Mouse (Mus musculus): ENCODE results near the gene Hhex. TPM values are rescaled to one million over a fixed set of nuclear protein-coding genes. Genes with fewer than 3 reads are reported as not detected.

Gene Hhex
- polyA plus RNA-seq, 2 experiments, result 4.5 to 8.0 TPM

DNA sequence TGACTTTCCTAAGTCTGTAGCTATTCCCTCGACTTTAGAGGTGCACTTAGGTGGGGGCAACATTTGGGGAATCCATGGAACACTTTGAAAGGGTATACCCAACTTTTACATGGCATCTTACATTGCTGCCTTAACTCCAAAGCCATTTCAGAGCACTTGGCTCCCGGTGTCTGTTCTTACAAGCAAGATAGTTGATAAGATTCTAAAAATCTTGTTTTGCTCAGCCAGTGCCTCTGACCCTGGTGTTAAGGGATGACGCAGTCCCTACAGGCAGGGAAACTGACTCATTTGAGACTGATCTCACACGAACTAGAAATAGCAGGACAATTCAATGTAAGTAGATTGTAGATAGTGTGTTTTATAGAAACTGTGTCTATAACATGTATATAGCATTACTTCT is 5.6 kb downstream of the Hhex start:
- 74% methylated on average over 4 of the region's 4 CpGs for WGBS
- Histone ChIP-seq H3K27me3 (ENCODE audit: control insufficient read depth, insufficient read depth, low read length) (peaks cover 48% of the 10 kb centered on the region), H3K27ac (replicated peaks; ENCODE audit: low read depth, low read length) (no peak overlapping the region), H3K4me1 (ENCODE audit: control insufficient read depth, insufficient read depth, low read length) (no peaks in the 10 kb centered on the region), H3K9me3 (ENCODE audit: control insufficient read depth, low read length) (no peaks in the 10 kb centered on the region), H3K4me2 (replicated peaks; ENCODE audit: low read depth, low read length, severe bottlenecking) (no peak overlapping the region), H3K4me3 (replicated peaks; ENCODE audit: low read length) (no peak overlapping the region), H3K9ac (ENCODE audit: low read depth, low read length, severe bottlenecking) (no peak overlapping the region), H3K36me3 (ENCODE audit: control insufficient read depth, insufficient read depth, low read length) (no peaks in the 10 kb centered on the region)
- ATAC-seq (ENCODE audit: low FRiP score, low read depth), result no peak
- no peak for DNase-seq (ENCODE audit: low spot score)
- no peak for TF ChIP-seq POLR2A (IDR thresholded peaks at IDR 0.05; ENCODE audit: borderline replicate concordance, extremely low read depth, insufficient read depth, insufficient read length)

DNA sequence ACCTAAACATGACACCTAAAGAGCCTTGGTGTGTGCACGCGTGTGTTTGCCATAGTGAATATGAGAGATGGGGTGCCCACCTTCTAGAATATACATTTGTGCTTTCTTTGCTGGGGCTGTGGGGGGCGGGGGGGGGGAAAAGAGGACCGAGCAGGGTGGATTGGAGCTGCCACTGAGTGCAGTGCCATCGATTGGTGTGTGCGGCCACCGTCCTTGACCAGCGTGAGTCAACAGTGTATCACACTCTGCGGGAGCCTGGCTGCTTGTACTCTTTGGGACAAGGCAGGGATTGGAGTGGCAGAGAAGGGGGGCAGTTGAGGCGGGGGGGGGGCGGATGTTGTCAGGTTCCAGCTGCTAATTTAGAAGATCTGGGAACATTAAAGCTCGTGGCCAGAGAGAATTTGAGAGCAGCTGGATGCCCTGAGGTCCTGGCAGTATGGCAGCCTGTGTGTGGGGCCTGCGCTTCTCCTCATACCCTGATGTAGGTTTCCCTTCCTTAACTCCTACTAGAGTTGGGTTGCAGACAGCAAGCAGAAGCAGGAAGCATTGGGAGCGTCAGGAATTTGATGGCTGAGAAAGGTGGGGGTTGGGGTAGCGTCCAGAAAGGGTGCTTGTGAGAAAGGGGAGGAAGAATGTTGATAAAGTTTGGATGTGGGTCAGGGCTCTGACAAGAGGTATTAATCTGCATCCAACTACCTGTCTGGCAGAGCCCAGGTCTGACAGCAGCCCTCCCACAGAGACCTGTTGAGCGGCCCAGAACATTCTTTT is 6.3 kb downstream of the Hhex start:
- ATAC-seq (ENCODE audit: low FRiP score, low read depth), result no peak
- 67% methylated on average over 14 of the region's 16 CpGs for WGBS

DNA sequence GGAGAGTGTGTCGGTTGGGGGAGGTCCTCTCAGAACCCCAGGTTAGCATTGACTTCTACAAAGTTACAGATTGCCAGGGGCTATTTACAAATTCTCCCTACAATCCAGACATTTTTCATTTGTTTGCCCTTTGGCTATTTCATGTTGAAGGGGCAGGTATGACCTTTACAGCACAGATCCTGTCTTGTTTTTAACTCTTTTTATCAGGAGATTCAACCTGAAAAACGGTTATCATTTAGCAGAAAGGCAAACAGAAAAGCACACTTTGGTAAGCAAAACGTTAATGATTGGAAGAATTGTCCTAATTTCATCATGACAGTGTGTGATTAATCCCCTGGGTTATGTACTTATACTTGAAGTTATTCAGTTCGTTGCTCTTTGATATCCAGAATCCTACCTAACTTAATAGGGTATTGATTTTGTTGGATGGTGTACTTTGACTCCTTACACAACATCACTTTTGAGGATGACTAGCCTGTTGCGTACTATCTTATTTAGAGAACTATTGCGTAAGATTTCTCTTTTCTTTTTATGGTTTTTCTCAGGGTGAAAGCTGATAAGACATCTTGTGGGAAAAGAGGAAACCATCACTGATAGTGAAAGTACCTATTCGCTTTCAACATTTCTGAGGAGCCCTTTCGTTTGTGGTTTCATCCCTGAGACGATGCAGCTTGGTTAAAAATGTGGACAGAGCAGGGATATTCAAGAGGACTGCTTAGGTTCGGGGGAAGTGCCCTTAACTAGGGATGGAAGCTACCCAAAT is 8.1 kb downstream of the Hhex start:
- DNase-seq (ENCODE audit: low spot score), result no peak
- Histone ChIP-seq H3K9ac (ENCODE audit: low read depth, low read length, severe bottlenecking) (no peak overlapping the region), H3K4me3 (replicated peaks; ENCODE audit: low read length) (no peak overlapping the region), H3K4me1 (ENCODE audit: control insufficient read depth, insufficient read depth, low read length) (no peaks in the 10 kb centered on the region), H3K27ac (replicated peaks; ENCODE audit: low read depth, low read length) (no peak overlapping the region), H3K4me2 (replicated peaks; ENCODE audit: low read depth, low read length, severe bottlenecking) (no peak overlapping the region), H3K36me3 (ENCODE audit: control insufficient read depth, insufficient read depth, low read length) (no peaks in the 10 kb centered on the region), H3K9me3 (ENCODE audit: control insufficient read depth, low read length) (no peaks in the 10 kb centered on the region), H3K27me3 (ENCODE audit: control insufficient read depth, insufficient read depth, low read length) (peaks cover 23% of the 10 kb centered on the region)
- TF ChIP-seq POLR2A (IDR thresholded peaks at IDR 0.05; ENCODE audit: borderline replicate concordance, extremely low read depth, insufficient read depth, insufficient read length), result no peak
- ATAC-seq (ENCODE audit: low FRiP score, low read depth), result no peak
- WGBS, result 76% methylated on average over 10 of the region's 10 CpGs

More for the DNA sequence above, 6.3 kb downstream of the Hhex start:
- H3K4me3 ChIP-seq (replicated peaks; ENCODE audit: low read length), result no peak overlapping the region
- no peak overlapping the region for H3K4me2 ChIP-seq (replicated peaks; ENCODE audit: low read depth, low read length, severe bottlenecking)
- no peaks in the 10 kb centered on the region for H3K36me3 ChIP-seq (ENCODE audit: control insufficient read depth, insufficient read depth, low read length)
- H3K27ac ChIP-seq (replicated peaks; ENCODE audit: low read depth, low read length), result no peak overlapping the region
- no peak overlapping the region for H3K9ac ChIP-seq (ENCODE audit: low read depth, low read length, severe bottlenecking)
- no peaks in the 10 kb centered on the region for H3K9me3 ChIP-seq (ENCODE audit: control insufficient read depth, low read length)
- no peaks in the 10 kb centered on the region for H3K4me1 ChIP-seq (ENCODE audit: control insufficient read depth, insufficient read depth, low read length)
- no peak for DNase-seq (ENCODE audit: low spot score)
- peaks cover 41% of the 10 kb centered on the region for H3K27me3 ChIP-seq (ENCODE audit: control insufficient read depth, insufficient read depth, low read length)
- TF ChIP-seq POLR2A (IDR thresholded peaks at IDR 0.05; ENCODE audit: borderline replicate concordance, extremely low read depth, insufficient read depth, insufficient read length), result no peak

DNA sequence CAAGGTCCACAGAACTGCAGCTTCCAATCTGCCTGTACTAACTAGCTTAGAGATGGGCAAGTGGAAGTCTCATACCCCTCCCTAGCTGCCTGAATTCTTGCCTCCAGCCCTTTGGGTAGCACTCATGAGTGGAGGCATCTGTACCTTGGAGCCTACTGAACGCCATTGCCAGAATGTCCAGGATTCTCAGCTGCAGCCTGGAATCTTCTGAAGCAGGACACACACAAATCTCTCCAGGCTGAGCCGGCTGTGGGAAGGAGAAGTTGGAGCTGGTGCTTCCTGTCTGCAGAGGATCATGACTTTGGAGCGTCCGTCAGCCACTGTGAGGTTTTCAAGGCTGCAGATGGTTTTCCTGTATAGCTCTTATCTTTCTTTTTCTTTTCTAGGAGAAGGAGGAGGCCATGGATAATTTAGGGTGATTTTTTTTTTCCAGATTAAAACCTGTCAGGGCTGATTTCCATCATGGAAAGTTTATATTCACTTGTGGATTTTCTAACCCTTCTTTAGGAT is 9.1 kb downstream of the Hhex start:
- 69% methylated on average over 4 of the region's 4 CpGs for WGBS

GRCm38 (mm10) chr19:37448212-37448611 is 13.6 kb downstream of the Hhex start:
- no peak for TF ChIP-seq POLR2A (IDR thresholded peaks at IDR 0.05; ENCODE audit: borderline replicate concordance, extremely low read depth, insufficient read depth, insufficient read length)
- H3K9ac ChIP-seq (ENCODE audit: low read depth, low read length, severe bottlenecking), result no peak overlapping the region
- H3K27me3 ChIP-seq (ENCODE audit: control insufficient read depth, insufficient read depth, low read length), result no peaks in the 10 kb centered on the region
- DNase-seq (ENCODE audit: low spot score) (no peak), ATAC-seq (ENCODE audit: low FRiP score, low read depth) (no peak)
- no peak overlapping the region for H3K27ac ChIP-seq (replicated peaks; ENCODE audit: low read depth, low read length)
- H3K4me2 ChIP-seq (replicated peaks; ENCODE audit: low read depth, low read length, severe bottlenecking), result no peak overlapping the region
- H3K9me3 ChIP-seq (ENCODE audit: control insufficient read depth, low read length), result no peaks in the 10 kb centered on the region
- H3K4me3 ChIP-seq (replicated peaks; ENCODE audit: low read length), result no peak overlapping the region
- 33% methylated on average over 5 of the region's 5 CpGs for WGBS
- no peaks in the 10 kb centered on the region for H3K4me1 ChIP-seq (ENCODE audit: control insufficient read depth, insufficient read depth, low read length)
- no peaks in the 10 kb centered on the region for H3K36me3 ChIP-seq (ENCODE audit: control insufficient read depth, insufficient read depth, low read length)

More for the DNA sequence above, 9.1 kb downstream of the Hhex start:
- ATAC-seq (ENCODE audit: low FRiP score, low read depth) (no peak), DNase-seq (ENCODE audit: low spot score) (no peak)
- no peaks in the 10 kb centered on the region for H3K9me3 ChIP-seq (ENCODE audit: control insufficient read depth, low read length)
- TF ChIP-seq POLR2A (IDR thresholded peaks at IDR 0.05; ENCODE audit: borderline replicate concordance, extremely low read depth, insufficient read depth, insufficient read length), result no peak
- no peak overlapping the region for H3K27ac ChIP-seq (replicated peaks; ENCODE audit: low read depth, low read length)
- H3K4me3 ChIP-seq (replicated peaks; ENCODE audit: low read length), result no peak overlapping the region
- no peaks in the 10 kb centered on the region for H3K36me3 ChIP-seq (ENCODE audit: control insufficient read depth, insufficient read depth, low read length)
- no peak overlapping the region for H3K9ac ChIP-seq (ENCODE audit: low read depth, low read length, severe bottlenecking)
- no peaks in the 10 kb centered on the region for H3K4me1 ChIP-seq (ENCODE audit: control insufficient read depth, insufficient read depth, low read length)
- H3K27me3 ChIP-seq (ENCODE audit: control insufficient read depth, insufficient read depth, low read length), result peaks cover 16% of the 10 kb centered on the region
- no peak overlapping the region for H3K4me2 ChIP-seq (replicated peaks; ENCODE audit: low read depth, low read length, severe bottlenecking)

Measured in limb, embryonic 14.5 days (tissue).